Mouse (Mus musculus): Measurements from ENCODE around the gene Nbas.

The Nbas gene

DNA sequence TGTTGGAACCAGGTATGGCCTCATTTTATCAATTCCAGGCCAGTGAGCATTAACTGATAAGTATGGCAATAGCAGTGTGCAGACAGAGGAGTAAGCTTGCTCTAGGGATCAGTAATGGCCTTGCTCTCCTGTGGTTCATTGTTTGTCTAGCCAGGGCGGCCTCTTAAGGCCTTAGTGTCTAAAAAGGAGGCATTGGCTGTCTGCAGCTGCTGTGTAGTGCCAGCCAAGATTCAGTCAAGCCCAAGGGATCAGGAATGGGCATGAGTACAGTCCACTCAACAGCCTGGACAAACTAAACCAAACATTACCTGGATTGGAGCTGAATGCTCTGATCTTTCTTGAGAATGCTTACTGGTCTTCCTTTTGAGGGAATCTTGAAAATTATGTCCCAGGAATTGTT is 120.7 kb downstream of the Nbas start:
- no peak for DNase-seq (ENCODE audit: low read depth, low spot score)

DNA sequence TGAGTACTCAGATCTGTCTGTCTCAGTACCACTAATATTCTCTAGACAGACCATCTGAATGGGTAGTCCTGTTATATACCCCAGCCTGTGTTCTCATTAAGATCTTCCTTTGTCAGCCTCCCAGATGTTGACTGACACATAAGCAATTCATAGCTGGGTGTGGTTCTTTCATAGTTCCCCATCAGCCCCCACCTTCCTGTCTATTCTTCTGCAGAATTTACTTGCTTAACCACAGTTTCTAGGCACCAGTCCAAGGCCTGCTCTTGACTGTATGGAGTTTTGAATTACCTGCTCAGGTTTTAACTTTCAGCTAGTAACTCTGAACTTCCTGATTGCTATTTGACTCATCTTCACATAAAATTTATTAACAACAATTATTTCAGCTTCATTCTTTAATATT is 141.3 kb downstream of the Nbas start:
- no peak for DNase-seq (ENCODE audit: low read depth, low spot score)

DNA sequence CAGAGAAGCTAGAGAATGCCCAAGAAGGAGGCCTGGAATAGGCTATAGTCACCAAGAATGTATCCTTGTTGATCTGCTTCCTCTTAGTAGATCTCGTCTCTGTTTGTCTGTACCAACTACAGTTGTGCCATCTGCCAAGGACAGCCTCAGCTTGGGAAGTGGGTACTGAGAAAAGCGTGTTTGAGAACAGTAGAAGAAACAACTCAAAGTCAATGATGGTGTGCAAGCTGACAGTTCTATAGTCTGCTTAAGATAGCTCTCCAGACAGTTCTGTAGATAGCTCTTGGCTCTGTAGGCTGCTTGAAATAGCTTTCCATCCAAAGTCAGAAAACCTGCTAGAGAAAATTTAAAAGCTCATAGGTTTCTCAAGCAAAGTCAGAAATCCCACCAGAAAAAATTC is 149.7 kb downstream of the Nbas start:
- no peak for DNase-seq (ENCODE audit: low read depth, low spot score)

DNA sequence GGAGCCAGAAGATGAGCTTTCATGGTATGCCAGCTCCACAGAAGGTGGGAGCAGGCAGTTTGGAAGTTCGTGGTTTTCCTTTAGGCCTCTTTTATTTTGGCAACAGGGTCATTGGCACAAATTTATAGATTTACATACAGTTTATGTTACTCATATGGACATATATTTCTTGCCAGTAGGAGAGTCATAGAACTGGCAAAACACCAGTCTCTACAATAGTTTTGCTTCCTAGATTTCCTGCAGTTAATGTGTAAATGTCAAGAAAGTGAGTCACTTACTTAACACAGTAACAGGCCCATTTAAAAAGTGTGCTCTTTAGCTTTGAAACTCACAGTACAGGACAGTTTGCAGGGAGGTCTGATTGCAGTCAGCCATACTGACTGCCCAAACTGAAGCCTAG is 161.3 kb downstream of the Nbas start:
- DNase-seq (ENCODE audit: low read depth, low spot score) = no peak

DNA sequence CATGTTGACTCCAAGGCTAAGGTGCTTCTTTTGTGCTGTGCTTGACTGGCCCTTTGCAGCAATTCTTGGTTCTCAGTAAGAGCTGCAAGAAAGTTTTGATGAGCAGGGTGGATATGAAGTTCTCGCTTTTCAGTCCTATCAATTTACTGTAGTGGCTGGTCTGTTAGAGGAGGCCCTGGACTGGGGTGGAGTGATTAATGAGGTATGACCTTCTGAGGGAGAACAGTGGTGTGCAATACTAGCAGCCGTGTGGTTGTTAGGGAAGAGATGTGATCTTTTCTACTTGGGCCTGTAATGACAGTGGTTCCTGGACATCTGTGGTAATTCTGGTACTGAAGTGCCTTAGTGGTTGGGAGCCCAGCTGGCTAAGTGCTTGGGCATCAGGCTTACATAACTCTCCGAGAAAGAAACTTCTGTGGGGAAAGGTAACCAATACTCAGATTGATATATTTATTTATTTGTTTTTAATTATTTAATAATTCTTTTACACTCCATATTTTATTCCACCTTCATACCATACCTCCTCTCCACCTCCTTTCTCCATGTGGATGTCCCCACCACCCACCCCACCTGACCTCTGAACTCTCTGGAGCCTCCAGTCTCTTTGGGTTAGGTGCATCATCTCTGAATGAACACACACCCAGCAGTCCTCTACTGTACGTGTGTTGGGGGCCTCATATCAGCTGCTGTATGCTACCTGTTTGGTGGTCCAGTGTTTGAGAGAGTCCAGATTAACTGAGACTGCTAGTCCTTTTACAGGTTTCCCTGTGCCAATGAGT is 175.9 kb downstream of the Nbas start:
- DNase-seq (ENCODE audit: low read depth, low spot score) = no peak

DNA sequence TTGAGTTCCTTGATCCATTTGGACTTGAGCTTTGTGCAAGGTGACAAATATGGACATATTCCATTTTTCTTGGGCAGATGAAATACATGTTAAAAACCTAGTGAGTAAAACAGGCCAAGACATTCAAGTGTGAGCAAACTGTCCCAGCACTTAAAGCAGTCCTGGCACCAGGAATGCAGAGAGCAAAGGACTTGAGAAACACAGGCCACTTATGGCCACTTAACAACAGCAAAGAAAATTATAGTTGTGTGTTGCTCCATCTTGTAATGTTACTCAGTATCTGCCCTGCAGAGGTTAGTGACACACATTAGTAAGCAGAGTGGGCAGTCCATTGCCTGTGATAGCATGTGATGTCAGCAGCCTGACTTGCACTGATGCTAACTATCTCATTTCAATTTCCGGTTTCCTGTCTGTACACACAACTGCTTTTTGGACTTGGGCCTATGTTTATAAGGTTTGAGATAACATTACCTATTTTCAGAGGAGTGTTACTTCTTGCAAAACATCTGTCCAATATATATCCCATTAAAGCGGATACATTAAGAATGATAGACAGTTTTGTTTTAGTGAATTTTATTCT is 176.6 kb downstream of the Nbas start:
- DNase-seq (ENCODE audit: low read depth, low spot score) = no peak

DNA sequence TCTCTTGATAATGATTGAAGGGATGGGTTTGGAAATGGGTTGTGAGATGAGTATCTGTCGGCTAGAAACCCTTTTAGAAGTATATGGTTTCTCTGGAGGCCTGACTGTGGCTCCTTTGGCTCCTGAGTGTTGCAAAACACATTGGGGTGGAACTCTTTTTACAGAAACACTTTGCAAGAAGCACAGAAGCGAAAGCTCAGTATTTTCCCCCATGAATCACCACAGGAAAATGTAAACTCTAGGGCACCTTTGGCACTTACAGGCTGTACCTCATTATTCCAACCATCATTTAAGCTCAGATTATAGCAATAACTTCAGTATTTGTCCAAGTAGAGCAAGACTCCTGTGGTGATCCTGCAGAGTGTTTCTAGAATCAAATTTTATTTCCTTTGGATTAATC is 180.0 kb downstream of the Nbas start:
- DNase-seq (ENCODE audit: low read depth, low spot score) = no peak

DNA sequence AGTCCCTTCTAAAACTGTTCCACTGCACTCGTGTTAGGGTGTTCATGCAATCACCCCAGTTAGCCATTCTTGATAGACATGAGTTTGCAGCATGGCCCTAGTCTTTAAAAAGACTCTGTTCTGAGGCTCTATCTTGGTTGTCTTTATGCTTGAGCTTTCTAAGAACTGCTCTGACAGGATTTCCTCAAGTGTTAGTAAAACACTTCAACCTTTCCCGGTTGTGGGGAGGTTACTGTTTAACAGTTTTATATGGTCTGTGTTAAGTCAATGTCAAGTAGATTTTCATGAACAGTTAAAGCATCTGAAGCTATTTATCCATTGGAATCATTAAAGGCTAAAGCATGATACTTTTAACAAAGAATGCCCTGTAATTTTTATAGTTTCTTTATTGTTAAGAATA is 183.1 kb downstream of the Nbas start:
- no peak for DNase-seq (ENCODE audit: low read depth, low spot score)

DNA sequence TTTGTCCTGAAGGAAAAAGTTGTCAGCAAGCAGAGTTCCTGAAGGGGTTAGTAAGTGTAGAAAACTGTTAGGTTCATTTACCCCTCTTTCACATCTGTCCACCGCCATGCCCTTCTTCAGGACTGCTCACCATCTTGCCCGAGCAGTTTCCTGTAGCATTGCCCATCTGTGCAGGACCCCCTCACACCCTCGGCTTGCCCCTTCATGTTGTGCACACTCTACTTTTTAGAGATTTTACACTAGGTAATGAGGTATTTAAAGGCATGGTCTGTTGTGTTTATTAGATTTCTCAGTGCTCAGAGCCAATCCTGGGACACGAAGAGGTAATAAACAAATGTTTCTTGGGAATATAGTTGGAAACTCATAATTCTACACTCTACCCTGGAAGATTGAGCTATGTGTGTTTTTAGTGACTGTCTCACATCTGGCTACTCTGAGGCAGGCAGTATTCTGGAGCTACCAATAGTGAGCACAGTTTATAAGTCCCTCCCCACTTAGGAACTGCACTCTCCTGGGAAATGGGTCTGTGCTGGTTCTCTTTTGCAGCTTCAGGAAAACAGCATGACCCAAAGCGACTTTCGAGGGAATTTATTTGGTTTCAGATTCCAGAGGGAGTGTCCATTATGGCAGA is 191.4 kb downstream of the Nbas start:
- no peak for DNase-seq (ENCODE audit: low read depth, low spot score)

DNA sequence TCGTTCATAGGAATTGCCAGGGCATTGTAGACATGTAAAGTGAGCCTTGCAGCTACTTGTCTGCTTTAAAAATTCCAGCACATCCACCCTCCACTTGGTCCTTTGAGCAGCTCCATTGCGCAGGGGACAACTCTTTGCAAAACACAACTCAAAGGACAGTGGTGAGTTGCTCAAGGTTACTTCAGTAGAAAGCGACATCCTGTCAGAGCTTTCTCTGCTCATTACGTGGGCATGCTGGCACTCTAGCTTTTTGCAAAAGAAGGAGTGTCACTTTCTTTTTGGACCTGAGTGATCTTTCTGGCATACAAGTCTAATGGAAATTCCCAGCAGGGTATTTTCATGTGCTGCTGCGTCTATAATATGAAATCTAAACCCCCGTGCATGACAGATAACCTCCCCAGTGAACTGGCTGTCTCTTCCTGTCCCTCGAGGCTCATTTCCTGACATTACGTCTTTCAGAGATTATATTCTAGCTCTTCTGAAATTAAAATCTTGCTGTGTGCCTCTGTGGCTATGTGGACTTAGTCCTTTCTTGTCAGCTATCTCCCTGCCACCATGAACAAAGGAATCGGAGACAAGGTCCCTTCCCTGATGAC is 192.7 kb downstream of the Nbas start:
- DNase-seq (ENCODE audit: low read depth, low spot score) = no peak

DNA sequence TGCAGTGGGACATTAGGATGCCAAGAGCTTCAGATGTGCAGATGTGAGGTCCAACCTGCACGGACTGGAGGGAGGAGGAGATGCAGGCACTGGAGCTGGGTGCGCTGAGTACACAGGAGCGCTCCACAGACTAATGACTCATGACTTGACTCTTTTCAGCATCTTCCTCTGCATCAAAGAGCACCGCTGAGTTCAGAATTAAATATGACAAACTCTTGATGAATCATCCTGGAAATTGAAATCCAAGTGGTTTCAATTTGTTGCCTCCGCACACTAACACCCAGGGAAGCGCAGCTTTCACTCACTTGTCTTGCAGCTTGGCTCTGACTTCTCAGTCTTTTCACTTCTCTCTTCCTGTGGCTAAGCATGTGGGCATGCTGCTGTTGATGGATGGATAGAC is 193.5 kb downstream of the Nbas start:
- no peak for DNase-seq (ENCODE audit: low read depth, low spot score)

DNA sequence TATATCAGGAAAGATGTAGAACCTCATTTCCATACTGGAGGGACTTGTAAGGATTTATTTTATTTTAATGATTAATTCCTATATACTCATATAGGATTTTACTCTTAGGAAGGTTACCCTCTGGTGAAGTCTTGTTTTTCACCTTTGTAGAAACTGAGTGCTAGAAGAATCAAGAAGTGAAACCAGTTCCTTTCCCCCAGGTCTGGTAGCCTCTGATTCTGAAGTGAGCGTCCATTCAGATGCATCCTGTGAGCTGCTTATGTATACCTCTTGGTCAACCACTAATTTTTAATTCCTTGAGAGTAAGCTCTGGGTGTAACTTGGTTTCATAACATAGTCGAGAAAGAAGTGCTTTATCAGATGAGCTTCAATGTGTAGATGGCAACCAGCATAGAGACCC is 196.6 kb downstream of the Nbas start:
- no peak for DNase-seq (ENCODE audit: low read depth, low spot score)

DNA sequence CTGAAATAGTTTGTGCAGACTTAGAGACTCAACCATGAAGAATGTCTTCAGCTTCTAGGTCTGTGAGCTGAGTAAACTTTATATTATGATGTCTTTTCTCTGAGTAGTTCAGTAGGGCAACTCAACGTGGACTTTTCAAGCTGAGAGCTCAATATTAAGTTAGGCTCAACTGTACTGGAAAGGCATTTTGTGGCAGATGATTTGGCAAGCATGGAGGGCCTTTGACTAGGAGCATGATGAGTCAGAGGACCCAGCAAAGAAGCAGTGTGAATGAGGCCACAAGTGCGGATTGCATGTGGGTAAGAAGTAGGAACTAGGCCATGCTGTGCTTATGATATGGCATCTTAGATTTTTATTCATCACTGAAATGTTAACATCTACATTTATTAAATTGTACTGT is 205.9 kb downstream of the Nbas start:
- no peak for DNase-seq (ENCODE audit: low read depth, low spot score)

DNA sequence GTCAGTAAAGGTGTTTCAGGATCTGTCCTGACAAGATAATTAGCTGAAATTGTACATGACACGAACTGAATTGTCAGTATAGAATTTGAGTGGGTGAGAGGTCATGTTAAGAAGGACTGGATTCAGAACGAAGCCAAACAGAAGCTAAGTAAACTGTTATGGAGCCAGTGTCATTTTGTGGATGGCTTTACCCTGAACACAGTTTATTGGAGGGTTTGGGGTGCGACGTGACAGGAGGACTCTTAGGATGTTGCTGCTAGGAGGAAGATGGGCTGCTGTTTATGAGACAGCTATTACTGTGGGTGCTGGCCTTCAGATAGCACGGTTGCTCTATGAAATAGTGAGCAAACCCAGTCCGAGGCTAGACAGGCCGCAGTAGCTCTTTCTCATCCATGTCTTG is 210.2 kb downstream of the Nbas start:
- no peak for DNase-seq (ENCODE audit: low read depth, low spot score)

DNA sequence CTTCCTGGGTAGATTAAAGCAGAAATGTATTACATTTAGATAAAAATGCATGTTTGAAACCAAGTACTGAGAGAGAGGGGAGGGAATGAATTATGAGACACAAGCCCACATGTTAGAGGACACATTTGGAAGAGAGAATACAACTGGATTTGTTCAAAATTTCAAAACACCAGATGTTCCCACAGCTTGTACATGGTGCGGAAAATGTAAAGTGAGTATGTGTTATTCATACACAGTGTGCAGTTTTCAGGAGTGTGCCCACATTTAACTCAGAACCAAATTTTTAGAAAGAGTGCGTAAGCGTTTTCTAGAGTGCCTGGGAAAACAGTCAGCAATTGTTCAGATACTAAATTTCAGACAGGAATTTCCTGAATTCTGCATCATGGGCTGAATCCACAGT is 217.3 kb downstream of the Nbas start:
- DNase-seq (ENCODE audit: low read depth, low spot score) = no peak

DNA sequence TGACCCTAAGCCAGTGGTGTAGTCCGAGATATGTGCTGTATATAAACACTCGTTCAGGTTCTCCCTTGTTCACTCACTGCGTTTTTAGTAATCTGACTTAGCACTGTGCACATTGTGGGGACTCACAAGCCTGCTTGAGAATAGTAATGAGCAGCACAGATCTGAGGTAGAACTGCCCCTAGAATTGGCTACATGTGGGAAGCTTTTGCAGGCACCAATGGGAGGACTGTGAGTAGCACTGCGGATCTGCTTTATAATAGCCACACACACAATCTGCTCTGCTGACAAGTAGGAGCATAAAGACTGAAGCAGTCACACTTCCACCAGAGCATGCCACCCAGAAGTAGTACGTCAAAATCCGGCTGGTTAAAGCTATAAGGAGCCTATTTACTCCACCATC is 228.3 kb downstream of the Nbas start:
- no peak for DNase-seq (ENCODE audit: low read depth, low spot score)

DNA sequence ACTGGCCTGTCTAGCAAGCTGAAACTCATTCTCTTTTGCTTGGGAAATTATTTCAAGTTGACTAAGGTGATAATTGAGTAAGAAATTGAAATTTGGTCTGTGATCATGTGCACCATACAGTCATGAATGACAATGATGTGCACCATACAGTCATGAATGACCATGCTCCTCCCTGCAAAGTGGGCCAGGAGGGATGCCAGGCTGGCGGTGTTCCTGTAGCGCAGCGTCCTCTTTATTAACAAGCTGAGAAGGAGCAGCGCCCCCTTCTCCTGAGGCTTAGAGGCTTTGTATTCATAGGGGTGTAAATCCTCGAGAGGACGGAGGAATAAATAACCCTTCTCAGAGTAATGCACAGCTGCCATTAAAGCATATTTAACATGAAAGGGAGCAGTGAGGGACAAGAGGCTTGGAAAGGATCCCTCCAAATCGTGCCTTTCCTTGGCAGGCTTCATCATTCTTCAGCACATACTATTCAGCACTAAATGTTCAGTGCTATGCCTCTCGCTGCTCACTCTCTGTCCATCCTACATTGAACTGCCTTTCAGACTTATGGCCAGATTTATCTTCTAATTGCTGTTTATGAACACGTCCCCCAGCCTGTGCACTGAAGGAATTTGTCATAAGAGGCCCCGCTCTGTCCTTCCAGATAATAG is 230.4 kb downstream of the Nbas start:
- DNase-seq (ENCODE audit: low read depth, low spot score) = no peak

DNA sequence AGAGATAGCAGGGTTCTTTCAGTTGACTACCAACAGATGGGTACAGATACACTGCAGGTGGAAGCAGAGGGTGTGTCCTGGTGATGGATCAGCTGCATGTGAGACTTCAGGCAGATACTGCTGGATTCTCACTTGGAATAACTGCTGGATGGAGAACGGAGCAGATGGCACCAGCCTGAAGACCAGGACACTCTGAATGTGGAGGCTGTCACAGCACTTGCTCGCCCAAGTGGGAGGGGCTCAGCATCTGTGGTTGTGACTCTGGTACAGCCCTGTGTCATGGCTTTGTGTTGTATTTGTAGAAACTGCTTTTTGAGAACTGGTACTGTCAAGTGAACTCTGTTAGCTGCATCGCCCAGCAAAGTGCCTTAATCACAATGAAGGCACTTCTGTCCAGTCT is 231.3 kb downstream of the Nbas start:
- no peak for DNase-seq (ENCODE audit: low read depth, low spot score)

DNA sequence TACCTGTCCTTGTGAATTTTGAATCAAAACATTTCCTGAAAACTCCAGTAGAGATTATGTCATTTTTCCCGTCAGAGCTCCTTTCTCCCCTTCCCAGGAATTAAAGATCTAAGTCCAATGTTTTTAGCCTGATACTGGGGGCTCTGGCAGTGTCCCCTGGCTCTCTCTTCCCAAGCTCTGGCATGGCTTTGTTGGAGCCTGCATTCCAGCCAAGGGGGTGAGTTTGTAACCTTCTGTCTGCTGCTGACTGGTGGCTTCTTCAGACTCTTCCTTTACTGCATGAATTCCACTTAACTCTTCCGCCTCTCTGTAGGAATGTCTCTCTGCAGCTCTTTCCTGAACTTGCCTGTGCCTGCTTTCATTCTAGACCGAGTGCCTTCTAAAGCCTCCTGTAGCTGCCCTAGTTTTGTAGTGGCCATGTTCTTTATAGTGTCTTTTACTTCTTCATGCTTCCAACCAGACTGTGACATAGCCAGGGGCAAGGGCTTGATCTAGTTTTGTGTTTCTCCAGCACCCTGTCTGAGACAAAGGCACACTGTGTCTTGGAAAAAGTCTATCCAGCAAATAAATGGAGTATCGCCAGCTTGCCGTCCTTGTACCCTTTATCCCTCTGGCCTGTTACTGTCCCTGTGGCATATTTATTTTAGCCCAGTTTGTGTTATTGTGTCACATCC is 236.0 kb downstream of the Nbas start:
- no peak for DNase-seq (ENCODE audit: low read depth, low spot score)

DNA sequence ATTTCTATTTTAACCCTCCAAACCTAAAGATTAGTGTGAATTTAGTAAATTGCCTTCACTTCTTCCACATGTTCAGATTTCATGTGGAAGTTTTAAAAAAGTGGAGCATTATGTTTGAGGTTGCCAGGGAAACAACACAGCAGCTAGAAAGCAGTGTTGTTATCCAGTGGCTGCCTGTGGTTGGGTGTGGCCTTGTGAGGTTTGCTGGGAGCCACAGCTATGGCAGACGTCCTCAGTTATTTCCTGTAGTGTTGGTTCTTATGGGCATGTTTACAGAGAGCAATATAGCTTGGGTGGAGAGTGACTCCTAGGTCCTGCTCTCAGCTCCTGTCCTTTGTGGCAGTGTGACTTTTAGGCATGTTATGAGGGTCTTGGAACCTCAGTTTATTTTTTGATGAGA is 249.1 kb downstream of the Nbas start:
- DNase-seq (ENCODE audit: low read depth, low spot score) = no peak

DNA sequence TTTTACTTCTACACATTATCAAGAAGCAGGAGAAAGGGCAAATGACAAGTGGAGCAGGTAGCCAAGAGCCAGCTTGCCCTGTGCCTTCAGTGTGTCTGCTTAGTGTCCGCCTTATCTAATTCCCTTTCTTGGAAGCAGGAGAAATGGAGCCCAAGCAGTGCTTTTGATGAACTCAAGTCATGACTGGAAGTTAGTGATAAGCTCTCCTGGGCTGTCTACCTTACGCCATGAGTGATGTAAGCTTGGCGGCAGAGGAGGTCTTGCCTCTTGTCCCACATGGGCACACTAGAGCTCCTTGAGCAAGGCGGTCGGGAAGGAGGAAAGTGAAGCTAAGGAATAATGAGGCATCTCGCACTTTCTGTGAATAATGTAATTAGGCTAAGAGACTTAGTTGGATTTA is 250.5 kb downstream of the Nbas start:
- DNase-seq (ENCODE audit: low read depth, low spot score) = no peak
